Mouse (Mus musculus) c-Kit-positive CD71-positive TER-119-positive erythroid progenitor cells, embryonic 14.5 days (primary cell): ENCODE data around the gene Pld1.

Source experiments
- DNase-seq: peaks from one replicate; pipeline ENCODE4 v3.0.0-alpha.2; 2013; ENCODE audit warnings: low spot score

Pld1 gene

DNA sequence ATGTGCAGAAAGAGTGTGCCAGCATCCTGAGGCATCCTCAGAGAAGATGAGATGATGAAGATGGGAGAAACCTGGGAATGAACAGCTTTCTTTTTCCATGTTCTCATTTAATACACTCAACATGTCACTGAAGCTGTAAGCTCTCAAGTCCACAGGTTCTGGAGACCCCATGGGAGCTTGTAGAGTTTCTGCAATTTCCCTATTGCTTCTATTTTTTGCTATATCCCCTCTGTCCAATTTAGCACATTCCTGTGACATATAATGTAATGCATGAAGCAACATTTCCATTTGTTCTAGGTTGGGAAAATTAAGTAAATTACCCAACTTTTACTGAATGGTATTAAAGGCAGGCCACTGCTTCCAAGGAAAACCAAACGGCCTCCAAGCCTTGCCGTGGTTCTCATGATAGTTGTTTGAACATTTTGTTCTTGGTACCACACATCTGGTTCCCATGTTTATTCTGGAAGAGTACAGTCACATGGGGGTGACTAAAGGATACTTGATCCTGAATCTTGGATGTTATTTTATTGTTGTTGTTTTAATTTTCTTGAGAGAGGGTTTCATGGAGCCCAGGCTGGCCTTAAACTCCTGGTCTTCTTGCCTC, 52.7 kb downstream of the Pld1 start:
- DNase-seq = no peak

- DNase-seq = no peak
Observed at GRCm38 (mm10) chr3:27994175-27994990, 55.9 kb downstream of the Pld1 start.

DNA sequence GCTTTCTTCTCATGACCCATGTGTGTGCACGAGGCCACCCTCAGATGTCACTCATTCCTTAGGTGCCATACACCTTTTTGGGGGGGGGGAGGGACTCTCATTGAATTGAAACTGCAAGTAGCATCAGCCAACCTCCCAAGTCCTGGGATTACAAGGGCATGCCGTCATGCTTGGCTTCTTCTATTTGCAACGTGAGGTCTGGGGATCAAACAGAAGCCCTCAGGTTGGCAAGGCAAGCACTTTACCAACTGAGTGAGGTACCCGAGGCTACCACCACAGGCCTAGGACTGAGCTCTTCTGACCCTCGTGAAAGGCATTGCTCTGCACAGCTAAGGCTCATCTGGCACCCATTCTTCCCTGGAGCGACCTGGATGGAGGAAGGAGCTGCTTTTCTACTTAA, 65.8 kb downstream of the Pld1 start:
- DNase-seq = no peak

DNA sequence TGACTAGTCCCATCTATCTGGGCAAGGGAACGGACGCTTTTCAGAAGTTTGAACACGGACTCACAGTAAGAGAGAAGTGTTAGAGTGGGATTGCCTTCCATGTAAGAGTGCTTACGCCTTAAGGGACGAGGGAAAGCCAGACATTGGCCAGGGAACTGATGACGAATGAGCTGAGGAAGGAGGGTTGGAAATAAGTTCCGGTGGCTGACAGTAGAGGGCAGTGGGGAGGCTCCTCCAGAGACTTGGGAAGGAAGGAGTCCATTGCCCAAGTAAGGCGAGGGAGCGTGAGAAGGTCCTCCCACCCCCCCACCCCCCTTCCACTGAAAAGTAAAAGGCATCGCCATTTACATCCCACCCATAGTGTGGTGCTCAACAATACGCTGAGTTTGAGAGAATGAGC, 69.2 kb downstream of the Pld1 start:
- no peak for DNase-seq

- no peak for DNase-seq
Observed at GRCm38 (mm10) chr3:28008369-28008768, 69.9 kb downstream of the Pld1 start.

GRCm38 (mm10) chr3:28012177-28012576, 73.7 kb downstream of the Pld1 start:
- DNase-seq = no peak

DNA sequence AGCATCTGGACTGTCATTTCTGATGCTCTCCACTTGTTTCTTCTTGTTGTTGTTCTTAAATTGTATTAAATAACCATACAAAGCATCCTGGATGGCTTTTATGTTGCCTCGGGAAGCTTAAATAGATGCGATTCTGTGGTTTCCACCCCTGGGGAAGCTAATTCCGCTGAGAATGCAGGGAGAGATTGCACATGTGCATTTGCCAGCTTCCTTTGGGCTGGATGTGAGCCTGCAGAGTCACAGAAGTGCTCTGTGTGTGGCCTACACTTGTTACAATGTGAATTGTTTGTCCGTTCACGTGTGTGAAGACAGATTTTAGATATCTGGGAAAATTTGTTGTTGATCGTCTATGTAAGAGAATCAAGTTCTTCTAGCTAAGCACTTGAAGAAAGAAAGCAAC, 74.9 kb downstream of the Pld1 start:
- DNase-seq = no peak

DNA sequence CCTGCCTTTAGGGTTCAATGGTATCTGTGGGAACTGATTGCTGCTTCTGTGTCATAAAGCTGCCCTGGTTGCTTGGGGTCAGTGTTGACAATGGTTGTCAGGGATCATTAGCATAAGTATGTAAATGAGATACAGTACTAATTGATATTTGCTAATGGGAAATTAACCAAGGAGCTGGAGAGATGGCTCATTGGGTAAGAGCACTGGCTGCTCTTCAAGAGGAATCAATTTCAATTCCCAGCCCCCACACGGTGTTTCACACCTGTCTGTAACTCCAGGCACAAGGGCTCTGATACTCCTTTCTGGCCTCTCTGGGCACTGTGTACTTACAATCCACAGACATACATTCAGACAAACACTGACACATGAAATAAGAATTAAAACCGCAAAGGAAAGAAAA, 78.5 kb downstream of the Pld1 start:
- DNase-seq = no peak

DNA sequence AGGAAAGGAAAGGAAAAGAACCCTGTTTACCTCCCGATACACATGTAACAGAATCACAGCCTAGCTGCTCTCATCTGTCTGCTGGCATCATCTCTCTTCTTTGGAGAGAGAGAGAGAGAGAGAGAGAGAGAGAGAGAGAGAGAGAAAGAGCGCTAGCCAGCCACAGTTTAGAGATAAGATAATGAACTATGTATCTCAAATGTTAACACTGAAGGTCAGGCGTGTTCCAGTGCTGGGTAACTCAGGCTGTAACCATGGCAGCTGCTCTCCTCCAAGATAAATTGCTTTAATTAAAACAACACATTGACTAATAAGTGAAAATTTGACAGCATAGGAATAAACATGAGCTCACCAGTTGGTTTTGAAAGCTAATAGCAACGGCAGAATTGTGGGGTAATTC, 81.2 kb downstream of the Pld1 start:
- DNase-seq = no peak

- DNase-seq = no peak
Observed at GRCm38 (mm10) chr3:28020404-28020803, 81.9 kb downstream of the Pld1 start.

DNA sequence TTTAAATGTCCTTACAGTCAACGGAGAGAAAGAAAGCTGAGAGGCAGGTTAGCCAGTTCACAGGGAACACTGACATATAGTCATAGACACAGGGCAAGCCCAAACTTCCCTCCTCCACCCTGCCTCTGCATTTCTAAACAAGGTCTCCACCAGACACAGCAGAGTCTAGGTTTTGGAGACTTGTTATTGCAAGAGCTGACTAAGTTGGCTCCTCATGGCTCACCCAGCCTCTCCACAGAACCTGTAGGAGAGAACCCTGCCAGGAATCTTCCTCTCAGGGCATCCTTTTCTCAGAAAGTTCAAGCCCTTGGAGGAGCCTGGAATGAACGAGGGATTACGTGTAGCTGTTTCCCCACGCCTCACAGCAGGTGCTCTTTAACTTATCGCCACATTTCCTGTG, 83.7 kb downstream of the Pld1 start:
- DNase-seq = no peak

DNA sequence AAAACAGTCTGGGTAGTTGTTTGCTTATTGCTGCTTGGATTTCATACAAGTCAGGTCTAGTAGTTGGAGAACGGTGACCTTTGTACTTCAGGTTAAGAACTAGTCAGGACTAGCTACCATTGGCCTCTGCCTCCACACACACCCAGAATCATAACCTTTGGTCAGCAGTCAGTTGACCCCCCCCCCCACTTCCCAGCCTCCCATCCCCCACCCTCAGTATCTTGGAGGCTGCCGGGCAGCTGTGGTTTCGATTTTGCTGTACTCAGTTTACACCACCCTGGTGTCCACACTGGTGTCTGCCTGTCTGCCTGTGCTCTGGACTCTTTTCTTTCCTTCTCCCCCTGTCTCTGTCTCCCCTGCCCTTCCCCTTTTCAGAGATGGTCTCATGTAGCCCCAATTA, 88.4 kb downstream of the Pld1 start:
- DNase-seq = no peak

- no peak for DNase-seq
Observed at GRCm38 (mm10) chr3:28028456-28028855, 90.0 kb downstream of the Pld1 start.

DNA sequence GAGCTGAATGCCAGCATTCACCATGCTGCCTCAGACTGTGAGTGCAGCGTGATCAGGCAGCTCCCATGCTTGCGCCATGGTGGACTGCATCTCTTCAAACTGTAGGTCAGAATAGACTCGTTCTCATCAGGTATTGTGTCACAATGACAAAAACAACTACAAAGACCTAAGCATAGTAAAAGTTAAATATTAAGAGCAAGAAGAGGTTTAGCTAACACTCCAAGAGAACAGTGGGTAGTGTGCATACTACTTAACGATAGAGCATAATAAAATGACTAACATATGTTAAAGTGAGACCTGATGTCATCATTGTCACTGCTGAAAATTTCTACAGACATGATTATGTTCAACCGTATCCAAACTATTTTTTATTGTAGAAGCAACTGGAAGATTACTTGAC, 92.4 kb downstream of the Pld1 start:
- DNase-seq = no peak

DNA sequence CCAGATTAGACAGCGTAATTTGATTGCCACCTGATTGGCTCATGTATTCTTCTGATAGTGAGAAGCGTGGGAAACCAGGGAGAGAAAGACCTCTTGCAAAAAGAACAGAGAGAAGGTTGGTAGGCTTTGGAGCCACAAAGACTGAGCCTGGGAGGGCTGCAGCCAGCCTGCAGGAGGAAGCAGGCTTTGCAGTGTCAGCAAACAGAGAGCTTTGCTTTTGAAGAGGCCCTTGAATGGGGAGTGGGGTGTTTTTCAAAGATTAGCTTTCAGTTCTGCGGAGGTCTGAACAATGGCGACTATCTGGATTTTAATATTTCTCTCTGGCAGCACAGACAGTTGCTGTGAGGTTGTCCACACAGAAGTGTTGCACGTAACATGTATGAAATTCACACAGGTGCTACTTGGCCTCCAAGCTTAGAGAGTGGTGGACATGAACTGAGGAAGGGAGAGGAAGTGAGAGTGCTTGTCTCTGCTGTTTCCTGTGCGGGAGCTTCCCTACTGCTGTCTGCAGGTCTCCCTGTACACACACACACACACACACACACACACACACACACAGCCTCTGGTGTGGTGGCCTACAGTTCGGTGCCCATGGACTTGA, 93.2 kb downstream of the Pld1 start:
- no peak for DNase-seq

DNA sequence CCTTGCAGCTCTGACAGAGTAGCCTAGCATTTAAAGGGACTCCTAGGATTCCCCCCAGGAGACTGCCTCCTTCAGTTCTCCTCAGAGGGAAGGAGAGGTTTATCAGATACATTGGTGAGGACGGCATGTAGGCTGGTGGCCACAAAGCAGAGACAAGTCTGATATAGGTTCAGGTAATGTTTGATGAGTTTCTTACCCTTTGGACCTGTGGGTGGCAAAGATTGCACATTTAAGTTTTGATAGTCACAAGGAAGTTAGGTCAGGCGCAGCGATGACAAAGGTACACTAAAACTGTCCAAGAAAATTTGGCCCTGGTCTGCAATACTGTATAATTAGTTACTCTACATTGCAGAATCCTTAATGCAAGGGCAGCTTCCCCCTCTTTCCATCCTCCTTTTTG, 95.4 kb downstream of the Pld1 start:
- no peak for DNase-seq

GRCm38 (mm10) chr3:28034707-28035333, 96.3 kb downstream of the Pld1 start:
- DNase-seq = no peak

GRCm38 (mm10) chr3:28037320-28037932, 98.9 kb downstream of the Pld1 start:
- DNase-seq = no peak

GRCm38 (mm10) chr3:28038106-28038505, 99.6 kb downstream of the Pld1 start:
- no peak for DNase-seq

DNA sequence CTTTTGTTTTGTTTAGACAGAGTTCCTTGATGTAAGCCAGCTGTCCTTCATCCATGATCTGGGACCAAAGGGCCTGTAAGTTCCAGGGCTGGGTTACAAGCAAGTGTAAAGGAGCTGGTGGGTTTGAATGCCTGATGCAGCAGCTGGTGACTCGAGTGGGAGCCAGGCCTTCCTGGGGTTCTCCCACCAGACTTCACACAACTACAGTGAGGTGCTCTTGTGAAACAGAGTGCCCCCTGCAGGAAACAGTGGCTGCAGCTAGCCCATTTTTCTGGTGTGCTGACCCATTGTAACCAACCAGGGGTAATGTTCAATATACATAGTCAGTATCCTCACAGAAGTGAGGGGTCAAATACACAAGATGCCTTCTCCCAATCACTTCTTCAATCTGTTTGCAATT, 101.3 kb downstream of the Pld1 start:
- no peak for DNase-seq

- DNase-seq = no peak
Observed at GRCm38 (mm10) chr3:28041236-28041635, 102.7 kb downstream of the Pld1 start.

- DNase-seq = no peak
Observed at GRCm38 (mm10) chr3:28042366-28042765, 103.9 kb downstream of the Pld1 start.

DNA sequence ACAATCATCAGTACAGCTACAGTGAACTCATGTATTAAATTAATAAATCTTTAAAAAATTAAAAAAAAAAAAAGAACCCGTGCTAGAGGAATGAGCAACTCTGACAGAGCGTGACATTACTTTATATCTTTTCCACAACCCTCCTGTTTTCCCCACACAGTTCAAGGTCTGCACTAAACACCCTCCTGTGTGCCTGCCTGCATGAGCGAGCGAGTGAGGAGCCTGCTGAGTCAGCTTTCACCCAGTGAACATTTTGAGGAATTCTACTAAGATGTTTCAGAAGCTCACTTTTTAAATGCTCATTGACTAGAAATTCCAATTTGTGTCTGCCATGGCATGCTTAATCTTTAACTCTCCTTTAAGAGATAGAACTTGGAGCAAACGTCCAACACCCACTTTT, 109.1 kb downstream of the Pld1 start:
- no peak for DNase-seq
